Mouse (Mus musculus): ENCODE measurements around the gene E030030I06Rik. TPM values are rescaled to one million over a fixed set of nuclear protein-coding genes. Genes with fewer than 3 reads are reported as not detected.
A peak's percentile ranks its signal among the peaks of the same experiment; 100 is the strongest.
"Not testable (repeated sequence)": the region's sequence is repeated elsewhere in the genome, so short reads cannot be mapped to it uniquely, and the experiment has no call there.

Gene E030030I06Rik
- 9.2 and 9.8 TPM in 2 replicates for polyA plus RNA-seq (2011; ENCODE audit: insufficient read depth, insufficient read length, low replicate concordance, missing spikeins)

DNA sequence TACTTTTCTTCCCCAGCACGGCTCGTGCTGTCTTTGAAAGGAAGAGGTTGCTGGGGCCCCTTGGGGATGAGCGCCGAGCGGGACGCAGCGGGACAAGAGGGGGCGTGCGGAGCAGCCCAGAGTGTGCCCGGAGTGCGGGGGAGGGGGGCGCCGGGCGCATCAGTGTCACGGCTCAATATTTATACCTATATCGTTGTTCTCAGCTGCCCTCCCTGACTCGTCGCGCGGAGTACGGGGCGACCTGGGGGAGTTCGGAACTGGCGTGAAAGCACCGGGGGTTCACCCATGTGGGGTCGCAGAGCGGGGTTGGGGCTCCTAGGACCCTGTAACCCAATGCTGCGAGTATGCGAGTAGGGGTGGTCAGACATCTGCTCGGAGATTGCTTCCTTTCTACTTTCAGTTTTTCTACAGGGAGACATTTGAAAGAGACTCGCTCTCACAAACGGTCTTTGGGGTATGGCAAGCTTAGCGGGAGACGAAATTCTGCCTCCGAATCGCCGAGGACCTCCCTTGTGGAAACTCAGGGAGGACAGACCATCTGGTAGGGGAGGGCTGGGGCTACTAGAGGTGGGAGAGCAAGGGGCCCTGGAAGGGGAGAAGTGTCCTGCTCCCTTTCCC is at the start of gene E030030I06Rik:
Gene E030030I06Rik, minus strand, starts transcription at position 198 of the 618 bp plus-strand sequence.
- Histone ChIP-seq H3K4me1 (ENCODE audit: control insufficient read depth, insufficient read depth, low read length) (no peaks in the 10 kb centered on the region), H3K27ac (ENCODE audit: control insufficient read depth, insufficient read depth, low read depth, low read length, poor library complexity) (peak within 1 kb of the TSS; percentile 85), H3K4me3 (replicated peaks; ENCODE audit: control insufficient read depth, low read depth, low read length) (peak within 1 kb of the TSS; percentile 79)
- WGBS: under 1% methylated on average over 37 of the region's 37 CpGs
- no peak for TF ChIP-seq CTCF (IDR thresholded peaks at IDR 0.05; ENCODE audit: control insufficient read depth, insufficient read depth, low read length)
- TF ChIP-seq POLR2A (IDR thresholded peaks at IDR 0.05; ENCODE audit: borderline replicate concordance, control insufficient read depth, low read depth, low read length): no peak

GRCm38 (mm10) chr10:22191035-22191434 is 42.0 kb upstream of the E030030I06Rik start:
- H3K4me3 ChIP-seq (replicated peaks; ENCODE audit: control insufficient read depth, low read depth, low read length); H3K4me1 ChIP-seq (ENCODE audit: control insufficient read depth, insufficient read depth, low read length); H3K27ac ChIP-seq (ENCODE audit: control insufficient read depth, insufficient read depth, low read depth, low read length, poor library complexity): not testable (repeated sequence)
- 24% methylated on average over 9 of the region's 10 CpGs for WGBS

DNA sequence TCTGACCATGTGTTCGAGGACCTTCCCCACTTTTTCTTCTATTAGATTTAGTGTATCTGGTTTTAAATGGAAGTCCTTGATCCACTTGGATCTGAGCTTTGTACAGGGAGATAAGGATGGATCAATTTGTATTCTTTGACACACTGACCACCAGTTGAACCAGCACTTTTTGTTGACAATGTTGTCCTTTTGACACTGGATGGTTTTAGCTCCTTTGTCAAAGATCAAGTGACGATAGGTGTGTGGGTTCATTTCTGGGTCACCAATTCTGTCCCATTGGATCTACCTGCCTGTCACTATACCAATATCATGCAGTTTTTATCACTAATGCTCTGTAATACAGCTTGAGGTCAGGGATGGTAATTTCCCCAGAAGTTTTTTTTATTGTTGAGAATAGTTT is 27.4 kb upstream of the E030030I06Rik start:
- not testable (repeated sequence) for H3K4me3 ChIP-seq (replicated peaks; ENCODE audit: control insufficient read depth, low read depth, low read length); H3K4me1 ChIP-seq (ENCODE audit: control insufficient read depth, insufficient read depth, low read length); H3K27ac ChIP-seq (ENCODE audit: control insufficient read depth, insufficient read depth, low read depth, low read length, poor library complexity)
- WGBS: 64% methylated on average over 2 of the region's 2 CpGs

GRCm38 (mm10) chr10:22174190-22174487 is 25.1 kb upstream of the E030030I06Rik start:
- H3K27ac ChIP-seq (ENCODE audit: control insufficient read depth, insufficient read depth, low read depth, low read length, poor library complexity); H3K4me1 ChIP-seq (ENCODE audit: control insufficient read depth, insufficient read depth, low read length); H3K4me3 ChIP-seq (replicated peaks; ENCODE audit: control insufficient read depth, low read depth, low read length): not testable (repeated sequence)
- 20% methylated on average over 2 of the region's 2 CpGs for WGBS

DNA sequence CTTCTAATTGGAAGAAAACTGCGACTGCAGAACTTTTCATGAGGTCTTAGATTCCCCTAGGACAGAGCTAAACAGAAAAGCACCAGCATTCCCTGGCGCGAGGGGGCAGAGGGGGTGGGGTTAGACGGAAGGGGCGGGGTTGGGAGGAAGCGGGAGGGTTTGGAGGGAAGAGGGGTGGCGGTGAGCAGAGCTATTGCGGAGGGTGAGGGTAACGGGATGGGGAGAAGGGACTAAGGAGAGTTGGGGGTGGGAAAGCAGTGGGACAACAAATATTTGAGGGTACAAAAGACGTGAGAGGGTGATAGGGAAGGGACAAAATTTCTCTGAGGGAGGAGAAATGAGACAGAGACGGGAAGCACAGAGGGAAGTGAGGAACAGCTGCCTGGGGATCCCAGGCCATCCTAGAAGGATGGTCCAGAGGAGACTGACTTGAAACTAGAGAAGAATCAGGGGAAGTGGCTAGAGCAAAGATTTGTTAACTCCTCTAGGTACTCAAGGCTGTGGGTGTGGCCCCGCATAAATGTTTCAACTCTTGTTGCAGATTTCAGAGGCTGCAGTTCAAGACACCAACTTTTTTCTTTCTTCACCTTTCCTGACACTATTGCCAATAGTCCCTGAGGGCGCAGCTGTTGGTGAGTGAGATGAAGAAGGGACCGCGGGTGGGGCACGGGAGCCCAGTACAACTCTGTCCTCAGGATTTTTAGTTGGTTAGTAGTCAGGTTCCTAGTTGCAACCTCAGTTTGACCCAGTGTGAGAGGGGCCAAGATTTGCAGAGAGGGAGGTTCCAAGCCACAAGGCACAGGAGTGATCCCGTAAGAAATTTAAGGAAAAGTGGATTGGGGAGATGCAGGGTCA is 24.5 kb upstream of the E030030I06Rik start:
- 9% methylated on average over 13 of the region's 17 CpGs for WGBS
- H3K4me1 ChIP-seq (ENCODE audit: control insufficient read depth, insufficient read depth, low read length); H3K4me3 ChIP-seq (replicated peaks; ENCODE audit: control insufficient read depth, low read depth, low read length); H3K27ac ChIP-seq (ENCODE audit: control insufficient read depth, insufficient read depth, low read depth, low read length, poor library complexity): not testable (repeated sequence)

- H3K4me3 ChIP-seq (replicated peaks; ENCODE audit: control insufficient read depth, low read depth, low read length); H3K27ac ChIP-seq (ENCODE audit: control insufficient read depth, insufficient read depth, low read depth, low read length, poor library complexity); H3K4me1 ChIP-seq (ENCODE audit: control insufficient read depth, insufficient read depth, low read length): not testable (repeated sequence)
- 56% methylated on average over 5 of the region's 5 CpGs for WGBS
These were observed 23.6 kb upstream of the E030030I06Rik start for GRCm38 (mm10) chr10:22172431-22173334.

DNA sequence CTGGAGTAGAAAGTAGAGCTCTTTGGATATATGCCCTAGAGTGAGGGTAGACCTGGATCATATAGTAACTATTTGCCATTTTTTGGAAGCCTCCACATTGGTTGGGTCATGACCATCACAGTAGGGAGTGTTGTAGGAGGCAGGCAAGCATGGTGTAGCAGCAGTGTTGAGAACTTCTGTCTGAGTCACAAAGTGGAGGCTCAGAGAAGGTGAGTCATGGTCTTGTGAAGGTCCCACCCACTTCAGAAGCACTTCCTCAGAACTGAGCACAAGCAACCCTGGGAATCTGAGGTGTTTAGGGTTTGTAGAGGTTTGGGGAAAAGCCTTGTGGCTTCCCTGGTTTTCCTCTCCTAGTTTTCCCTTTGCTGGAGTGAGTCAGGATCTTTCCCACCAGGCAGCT is 20.0 kb upstream of the E030030I06Rik start:
- not testable (repeated sequence) for H3K4me3 ChIP-seq (replicated peaks; ENCODE audit: control insufficient read depth, low read depth, low read length); H3K27ac ChIP-seq (ENCODE audit: control insufficient read depth, insufficient read depth, low read depth, low read length, poor library complexity); H3K4me1 ChIP-seq (ENCODE audit: control insufficient read depth, insufficient read depth, low read length)

GRCm38 (mm10) chr10:22167061-22167460 is 18.0 kb upstream of the E030030I06Rik start:
- H3K27ac ChIP-seq (ENCODE audit: control insufficient read depth, insufficient read depth, low read depth, low read length, poor library complexity); H3K4me3 ChIP-seq (replicated peaks; ENCODE audit: control insufficient read depth, low read depth, low read length); H3K4me1 ChIP-seq (ENCODE audit: control insufficient read depth, insufficient read depth, low read length): not testable (repeated sequence)
- WGBS: 63% methylated on average over 1 of the region's 1 CpGs

- 0 out of 2 replicates have a peak overlapping the region, but pooled peaks have one; percentile 29 for H3K27ac ChIP-seq (ENCODE audit: control insufficient read depth, insufficient read depth, low read depth, low read length, poor library complexity)
- WGBS: 13% methylated on average over 2 of the region's 2 CpGs
- not testable (repeated sequence) for H3K4me3 ChIP-seq (replicated peaks; ENCODE audit: control insufficient read depth, low read depth, low read length); H3K4me1 ChIP-seq (ENCODE audit: control insufficient read depth, insufficient read depth, low read length)
These were observed 17.0 kb upstream of the E030030I06Rik start for GRCm38 (mm10) chr10:22166025-22166424.

- 16% methylated on average over 5 of the region's 5 CpGs for WGBS
- H3K27ac ChIP-seq (ENCODE audit: control insufficient read depth, insufficient read depth, low read depth, low read length, poor library complexity): 0 out of 2 replicates have a peak overlapping the region, but pooled peaks have one; percentile 29
- H3K4me3 ChIP-seq (replicated peaks; ENCODE audit: control insufficient read depth, low read depth, low read length); H3K4me1 ChIP-seq (ENCODE audit: control insufficient read depth, insufficient read depth, low read length): not testable (repeated sequence)
These were observed 16.4 kb upstream of the E030030I06Rik start for GRCm38 (mm10) chr10:22165328-22166003.
